Mouse (Mus musculus): ENCODE data around the gene Sppl2b. TPM values are rescaled to one million over a fixed set of nuclear protein-coding genes. Genes with fewer than 3 reads are reported as not detected.

Gene Sppl2b
- polyA plus RNA-seq, 1 experiment from 2014 or later: 89.5 TPM

DNA sequence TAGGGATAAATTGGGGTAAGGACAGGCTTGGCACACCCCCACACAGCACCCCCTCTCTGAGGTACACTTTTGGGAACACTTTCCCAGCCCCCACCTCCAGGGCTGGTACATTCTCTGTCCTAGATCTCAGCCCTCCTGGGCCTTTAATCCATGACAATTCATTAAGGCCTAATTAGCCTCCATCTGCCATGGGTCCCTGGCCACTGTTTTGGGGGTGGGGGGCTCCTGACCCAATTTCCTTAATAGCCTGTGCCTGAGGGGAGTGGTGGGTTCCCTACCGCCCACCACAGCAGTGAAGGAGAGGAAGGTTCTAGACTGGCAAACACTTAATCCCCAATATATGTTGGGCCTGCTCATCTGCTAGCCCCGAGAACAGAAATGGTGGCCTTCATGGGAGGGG lies 13.4 kb upstream of the Sppl2b start:
- peaks cover 32% of the 10 kb centered on the region for H3K27me3 ChIP-seq (replicated peaks)
- no peak overlapping the region for H3K4me2 ChIP-seq
- no peak overlapping the region for H3K27ac ChIP-seq
- H3K9me3 ChIP-seq: no peaks in the 10 kb centered on the region
- no peak overlapping the region for H3K4me3 ChIP-seq
- H3K36me3 ChIP-seq (replicated peaks): no peaks in the 10 kb centered on the region
- peaks cover 11% of the 10 kb centered on the region for H3K4me1 ChIP-seq
- ATAC-seq (replicated peaks): no peak
- no peak overlapping the region for H3K9ac ChIP-seq
- 79% methylated on average over 2 of the region's 2 CpGs for WGBS

DNA sequence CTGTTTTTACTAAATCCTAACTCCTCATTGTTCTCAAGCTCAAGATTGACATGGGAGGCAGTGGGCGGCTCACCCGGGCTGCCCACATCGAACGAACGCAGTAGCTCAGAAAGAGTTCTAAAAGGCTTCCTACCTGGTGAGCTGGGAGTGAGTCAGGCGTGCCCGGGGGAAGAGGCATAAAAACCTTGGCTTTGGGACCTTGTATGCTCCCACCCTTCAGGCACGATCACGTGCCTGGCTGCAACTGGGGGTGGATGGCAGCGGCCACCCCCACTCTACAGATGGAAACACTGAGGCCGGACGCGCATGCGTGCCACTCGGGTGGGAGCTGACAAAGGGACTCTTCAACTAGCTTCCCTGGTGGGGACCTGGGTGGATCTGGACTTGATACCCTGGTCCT lies 12.7 kb upstream of the Sppl2b start:
- ATAC-seq (replicated peaks): no peak
- Histone ChIP-seq H3K27ac (no peak overlapping the region), H3K27me3 (replicated peaks) (peaks cover 29% of the 10 kb centered on the region), H3K36me3 (replicated peaks) (no peaks in the 10 kb centered on the region), H3K9me3 (no peaks in the 10 kb centered on the region), H3K4me1 (peaks cover 11% of the 10 kb centered on the region), H3K9ac (no peak overlapping the region), H3K4me3 (no peak overlapping the region), H3K4me2 (no peak overlapping the region)
- WGBS: 84% methylated on average over 15 of the region's 15 CpGs

DNA sequence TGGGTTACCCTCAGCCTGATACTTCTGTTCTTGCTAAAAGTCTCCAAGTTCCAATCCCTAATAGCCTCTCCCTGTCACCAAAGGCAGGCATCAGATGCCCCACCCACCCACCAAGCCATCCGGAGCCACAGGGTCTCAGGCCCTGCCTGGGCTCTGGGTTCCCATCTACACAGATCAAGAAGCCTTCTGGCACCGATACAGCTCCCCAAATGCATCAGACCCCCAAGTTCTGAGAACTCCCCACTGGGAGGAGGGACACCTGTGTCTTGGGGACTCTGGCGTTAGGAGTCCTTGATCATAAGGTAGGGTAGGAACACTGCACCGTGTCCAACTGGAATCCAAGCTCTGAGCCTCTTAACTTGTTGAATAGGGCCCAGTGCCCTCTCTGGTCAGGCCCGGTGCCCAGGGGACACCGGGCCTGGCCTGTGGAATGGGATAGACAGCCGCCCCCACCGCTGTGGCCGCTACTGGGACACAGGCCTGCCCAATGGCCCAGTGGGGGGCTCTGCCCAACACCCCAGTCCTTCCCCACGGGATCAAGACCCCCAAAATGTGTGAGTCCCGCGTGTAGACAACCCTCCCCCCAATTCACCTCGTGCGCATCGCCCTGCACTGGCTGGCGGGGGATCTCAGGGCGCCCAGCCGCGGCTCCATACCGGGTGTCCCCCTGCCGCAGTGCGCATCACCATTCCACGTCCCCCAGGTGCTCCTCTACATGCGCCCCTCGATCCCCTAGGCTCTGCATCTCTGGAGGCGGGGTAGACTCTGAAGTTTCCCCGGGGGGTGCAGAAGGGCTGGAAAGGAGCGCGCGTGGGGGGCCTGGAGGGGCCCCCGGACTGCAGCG lies 11.8 kb upstream of the Sppl2b start:
- Histone ChIP-seq H3K9me3 (no peaks in the 10 kb centered on the region), H3K36me3 (replicated peaks) (no peaks in the 10 kb centered on the region), H3K27ac (no peak overlapping the region), H3K9ac (peak overlapping the region; percentile 59), H3K4me2 (peak overlapping the region; percentile 66), H3K27me3 (replicated peaks) (peaks cover 29% of the 10 kb centered on the region), H3K4me1 (peaks cover 11% of the 10 kb centered on the region), H3K4me3 (peak overlapping the region; percentile 46)
- ATAC-seq (replicated peaks): peak; percentile 41
- WGBS: 9% methylated on average over 32 of the region's 32 CpGs

DNA sequence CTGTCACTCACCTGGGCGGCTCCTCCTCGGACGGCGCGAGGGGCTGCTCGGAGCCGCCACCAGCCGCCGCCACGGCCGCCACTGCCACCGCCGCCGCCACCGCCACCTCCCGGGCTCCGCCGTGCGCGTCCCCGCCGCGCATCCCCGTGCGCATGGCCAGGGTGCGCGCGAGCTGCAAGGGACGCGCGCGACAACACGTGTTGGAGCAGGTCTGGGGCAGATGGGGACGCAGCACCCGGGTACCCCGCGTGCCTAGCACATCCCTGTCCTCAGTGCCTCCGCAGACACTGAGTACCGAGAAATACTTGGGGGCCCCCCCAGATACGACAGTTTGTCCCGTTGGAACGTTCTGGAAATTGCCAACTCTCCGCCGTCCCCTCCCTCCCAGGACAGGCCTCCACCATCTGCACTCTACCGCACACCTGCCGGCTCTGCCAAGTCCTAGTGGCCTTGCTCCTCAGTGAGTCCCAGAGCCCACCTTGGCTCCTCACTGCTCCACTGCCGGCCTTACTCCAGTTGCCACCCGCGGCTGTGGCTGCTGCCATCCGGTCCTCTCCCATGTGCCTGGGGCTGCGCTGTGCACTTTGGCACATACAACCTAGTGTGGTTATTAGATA lies 11.0 kb upstream of the Sppl2b start, which contains the start of gene Lingo3:
Gene Lingo3, minus strand, starts transcription at position 109 of the 617 bp plus-strand sequence.
- Histone ChIP-seq H3K9me3 (no peaks in the 10 kb centered on the region), H3K27me3 (replicated peaks) (peaks cover 29% of the 10 kb centered on the region), H3K4me3 (peak within 1 kb of the TSS; percentile 46), H3K36me3 (replicated peaks) (no peaks in the 10 kb centered on the region), H3K4me2 (peak within 1 kb of the TSS; percentile 66), H3K4me1 (peaks cover 11% of the 10 kb centered on the region), H3K27ac (no peak within 1 kb of the TSS), H3K9ac (peak within 1 kb of the TSS; percentile 59)
- ATAC-seq (replicated peaks): peak; percentile 64
- WGBS: 6% methylated on average over 34 of the region's 51 CpGs

DNA sequence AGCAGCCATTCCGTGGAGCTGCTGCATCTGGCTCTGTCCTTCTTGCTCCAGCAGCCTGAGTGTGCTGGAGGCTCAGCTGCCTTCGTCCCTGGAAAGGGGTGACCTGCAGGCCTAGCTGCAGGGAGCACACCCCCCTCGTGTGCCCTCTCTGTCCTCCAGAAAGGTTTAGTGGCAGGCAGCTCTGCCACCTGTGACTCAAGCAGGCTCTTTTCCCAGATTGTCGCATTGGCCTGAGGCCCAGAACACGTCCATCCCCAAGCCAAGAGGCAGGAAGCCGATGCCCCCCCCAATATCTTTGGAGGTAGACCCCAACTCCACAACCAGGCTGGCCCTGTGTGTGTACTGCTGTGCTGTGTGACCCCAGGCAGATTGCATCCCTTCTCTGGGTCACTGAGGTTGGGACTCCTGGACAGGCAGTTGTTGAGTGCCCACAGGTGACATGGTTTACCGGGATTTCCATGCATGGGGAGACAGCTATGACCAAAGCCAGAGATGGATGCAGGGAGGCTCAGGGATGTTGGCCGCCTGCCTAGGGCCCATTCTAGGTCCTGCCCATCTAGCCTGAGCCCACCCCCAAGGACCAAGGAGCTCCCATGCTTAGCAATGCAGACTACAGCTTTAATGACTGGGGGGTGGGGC lies 9.9 kb upstream of the Sppl2b start:
- no peak for ATAC-seq (replicated peaks)
- H3K27ac ChIP-seq: no peak overlapping the region
- no peak overlapping the region for H3K4me3 ChIP-seq
- 57% methylated on average over 8 of the region's 8 CpGs for WGBS
- peaks cover 29% of the 10 kb centered on the region for H3K27me3 ChIP-seq (replicated peaks)
- peaks cover 11% of the 10 kb centered on the region for H3K4me1 ChIP-seq
- no peak overlapping the region for H3K9ac ChIP-seq
- no peaks in the 10 kb centered on the region for H3K9me3 ChIP-seq
- no peaks in the 10 kb centered on the region for H3K36me3 ChIP-seq (replicated peaks)
- no peak overlapping the region for H3K4me2 ChIP-seq

DNA sequence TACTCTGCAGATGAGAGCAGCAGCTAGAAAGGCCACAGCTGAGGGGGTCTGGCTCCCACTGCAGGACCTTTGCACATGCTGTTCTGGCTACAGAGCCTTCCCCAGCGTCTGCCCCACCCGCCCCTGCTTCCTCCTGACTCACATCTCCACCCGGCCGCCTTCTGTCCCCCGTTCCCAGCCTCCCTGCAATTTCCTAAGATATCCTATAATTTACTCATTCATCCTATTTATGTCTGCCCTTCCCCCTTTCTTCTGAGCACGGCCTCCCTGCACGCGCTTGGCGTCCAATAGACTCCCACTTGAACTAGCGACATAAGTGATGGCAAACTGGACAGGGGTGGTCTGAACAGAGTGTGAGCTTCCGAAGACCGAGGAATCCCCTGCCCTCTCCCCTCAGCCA lies 9.3 kb upstream of the Sppl2b start:
- Histone ChIP-seq H3K4me2 (no peak overlapping the region), H3K9ac (no peak overlapping the region), H3K4me3 (no peak overlapping the region), H3K36me3 (replicated peaks) (no peaks in the 10 kb centered on the region), H3K9me3 (no peaks in the 10 kb centered on the region), H3K27me3 (replicated peaks) (peaks cover 29% of the 10 kb centered on the region), H3K27ac (no peak overlapping the region), H3K4me1 (peaks cover 11% of the 10 kb centered on the region)
- ATAC-seq (replicated peaks): no peak
- 81% methylated on average over 12 of the region's 12 CpGs for WGBS

DNA sequence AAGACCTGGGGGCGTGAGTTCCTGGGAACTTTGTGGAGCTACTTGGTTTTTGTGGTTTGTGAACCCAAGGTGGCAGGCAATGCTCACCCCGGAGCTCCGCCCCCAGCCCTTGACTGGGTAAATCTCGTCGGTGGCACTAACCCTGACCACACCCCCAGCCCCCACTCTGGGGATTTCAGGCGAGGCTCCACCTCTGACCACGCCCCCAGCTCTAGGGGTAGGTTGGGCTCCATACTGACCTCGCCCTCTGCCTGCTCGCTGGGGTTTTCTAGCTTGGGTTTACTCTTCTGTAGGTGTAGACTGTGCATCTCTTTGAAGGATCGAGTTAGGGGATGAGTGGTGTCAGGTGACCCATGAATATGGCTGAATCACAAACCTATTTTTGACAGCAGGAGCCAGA lies 6.5 kb upstream of the Sppl2b start:
- WGBS: 12% methylated on average over 10 of the region's 10 CpGs
- Histone ChIP-seq H3K27ac (no peak overlapping the region), H3K9ac (no peak overlapping the region), H3K36me3 (replicated peaks) (peaks cover 12% of the 10 kb centered on the region), H3K27me3 (replicated peaks) (peaks cover 17% of the 10 kb centered on the region), H3K9me3 (no peaks in the 10 kb centered on the region), H3K4me2 (no peak overlapping the region), H3K4me1 (peaks cover 10% of the 10 kb centered on the region), H3K4me3 (no peak overlapping the region)
- ATAC-seq (replicated peaks): no peak

DNA sequence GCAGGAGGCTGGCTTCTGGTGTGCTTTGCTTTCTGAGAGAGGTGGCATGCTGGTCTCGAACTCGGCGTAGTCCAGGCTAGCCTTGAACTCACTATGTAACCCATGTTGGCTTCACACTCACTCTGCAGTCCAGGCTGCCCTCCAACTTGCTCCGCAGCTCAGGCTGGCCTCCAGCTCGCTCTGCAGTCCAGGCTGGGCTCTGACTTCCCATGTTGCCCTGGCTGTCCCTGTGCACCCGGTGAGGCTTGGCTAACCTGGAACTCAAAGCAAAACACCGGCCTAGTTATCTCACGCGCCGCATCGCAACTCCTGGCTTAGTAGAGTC lies 636 bp downstream of the Sppl2b start:
- WGBS: 27% methylated on average over 11 of the region's 11 CpGs
- Histone ChIP-seq H3K4me2 (peak overlapping the region; percentile 86), H3K27ac (no peak overlapping the region), H3K4me1 (peaks cover 41% of the 10 kb centered on the region), H3K36me3 (replicated peaks) (peaks cover 12% of the 10 kb centered on the region), H3K4me3 (peak overlapping the region; percentile 82), H3K27me3 (replicated peaks) (no peaks in the 10 kb centered on the region), H3K9me3 (no peaks in the 10 kb centered on the region), H3K9ac (peak overlapping the region; percentile 91)
- ATAC-seq (replicated peaks): peak; percentile 10; the same call in 1 of the 2 replicates

DNA sequence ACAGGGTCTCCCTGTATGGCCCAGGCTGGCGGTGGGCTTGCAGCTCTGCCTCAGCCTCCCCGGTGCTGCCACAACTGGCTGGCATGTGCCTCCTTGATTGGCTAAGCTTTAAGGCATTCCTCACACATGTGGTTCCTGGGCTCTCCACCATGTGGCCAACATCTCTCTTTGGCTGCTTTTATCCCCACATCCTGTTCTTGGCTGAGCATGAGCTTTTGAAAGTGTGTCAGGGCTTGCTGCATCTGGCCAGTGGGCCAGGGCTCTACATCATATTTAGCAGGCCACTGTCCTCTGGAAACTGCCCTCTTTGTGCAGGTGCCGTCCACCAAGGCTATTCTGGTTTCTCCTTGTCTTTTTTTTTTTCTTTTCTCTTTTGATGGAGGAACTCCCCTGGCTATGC lies 1.2 kb downstream of the Sppl2b start:
- H3K4me3 ChIP-seq: peak overlapping the region; percentile 82

DNA sequence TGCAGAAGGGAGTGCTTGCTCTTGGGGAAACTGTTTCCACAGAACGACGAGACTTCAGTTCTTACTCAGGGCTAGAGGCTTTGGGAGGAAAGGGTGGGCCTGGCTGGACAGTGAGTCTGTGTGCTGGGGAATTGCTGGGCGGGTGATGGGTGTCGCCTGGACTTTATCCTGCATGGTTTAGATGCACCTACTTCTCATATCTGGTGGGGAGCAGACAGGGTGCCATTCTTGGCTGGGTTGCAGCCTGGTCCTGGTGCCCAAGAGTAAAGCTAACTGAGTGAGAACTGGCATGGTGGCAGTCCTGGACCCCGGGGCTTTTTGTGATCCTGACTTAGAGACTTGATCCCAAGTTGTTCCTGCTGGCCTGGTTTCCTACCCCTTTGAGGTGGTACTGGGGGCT lies 1.8 kb downstream of the Sppl2b start:
- no peak overlapping the region for H3K27ac ChIP-seq
- 85% methylated on average over 5 of the region's 5 CpGs for WGBS
- ATAC-seq (replicated peaks): no peak
- peaks cover 41% of the 10 kb centered on the region for H3K4me1 ChIP-seq
- H3K4me2 ChIP-seq: peak overlapping the region; percentile 86; the same call in 1 of the 2 replicates
- H3K36me3 ChIP-seq (replicated peaks): peaks cover 7% of the 10 kb centered on the region
- H3K27me3 ChIP-seq (replicated peaks): no peaks in the 10 kb centered on the region
- no peak overlapping the region for H3K9ac ChIP-seq
- H3K9me3 ChIP-seq: no peaks in the 10 kb centered on the region
- 0 out of 2 replicates have a peak overlapping the region, but pooled peaks have one; percentile 2 for H3K4me3 ChIP-seq

More for the DNA sequence above, 1.2 kb downstream of the Sppl2b start:
- no peaks in the 10 kb centered on the region for H3K9me3 ChIP-seq
- ATAC-seq (replicated peaks): no peak
- no peaks in the 10 kb centered on the region for H3K27me3 ChIP-seq (replicated peaks)
- peaks cover 41% of the 10 kb centered on the region for H3K4me1 ChIP-seq
- H3K27ac ChIP-seq: no peak overlapping the region
- H3K4me2 ChIP-seq: peak overlapping the region; percentile 86
- peaks cover 12% of the 10 kb centered on the region for H3K36me3 ChIP-seq (replicated peaks)
- H3K9ac ChIP-seq: peak overlapping the region; percentile 91; the same call in 1 of the 2 replicates
- WGBS: 65% methylated on average over 3 of the region's 3 CpGs

DNA sequence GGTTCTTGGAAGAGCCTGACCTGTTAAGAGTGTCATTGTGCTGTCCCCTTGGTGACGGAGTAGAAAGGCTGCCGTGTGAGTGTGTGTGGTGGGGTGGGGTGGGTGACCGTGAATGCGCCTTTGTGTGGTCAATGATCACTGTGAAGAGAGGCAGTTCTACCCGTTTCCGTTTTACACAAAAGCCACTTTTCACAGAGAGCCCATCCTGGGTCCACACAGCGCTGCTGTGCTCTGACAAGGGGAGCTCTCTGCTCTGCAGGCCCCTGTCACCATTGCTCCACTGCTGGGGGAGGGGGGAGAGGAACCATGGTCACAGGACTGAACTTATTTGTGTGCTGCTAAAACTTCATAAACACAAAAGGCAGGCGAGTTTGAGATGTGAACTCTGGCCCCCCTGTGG lies 2.3 kb downstream of the Sppl2b start:
- ATAC-seq (replicated peaks): no peak
- no peak overlapping the region; the same call in 1 of the 2 replicates for H3K4me2 ChIP-seq
- no peaks in the 10 kb centered on the region for H3K9me3 ChIP-seq
- no peak overlapping the region for H3K9ac ChIP-seq
- no peaks in the 10 kb centered on the region for H3K27me3 ChIP-seq (replicated peaks)
- peaks cover 41% of the 10 kb centered on the region for H3K4me1 ChIP-seq
- no peak overlapping the region for H3K4me3 ChIP-seq
- 42% methylated on average over 8 of the region's 8 CpGs for WGBS
- peaks cover 5% of the 10 kb centered on the region for H3K36me3 ChIP-seq (replicated peaks)
- H3K27ac ChIP-seq: no peak overlapping the region

DNA sequence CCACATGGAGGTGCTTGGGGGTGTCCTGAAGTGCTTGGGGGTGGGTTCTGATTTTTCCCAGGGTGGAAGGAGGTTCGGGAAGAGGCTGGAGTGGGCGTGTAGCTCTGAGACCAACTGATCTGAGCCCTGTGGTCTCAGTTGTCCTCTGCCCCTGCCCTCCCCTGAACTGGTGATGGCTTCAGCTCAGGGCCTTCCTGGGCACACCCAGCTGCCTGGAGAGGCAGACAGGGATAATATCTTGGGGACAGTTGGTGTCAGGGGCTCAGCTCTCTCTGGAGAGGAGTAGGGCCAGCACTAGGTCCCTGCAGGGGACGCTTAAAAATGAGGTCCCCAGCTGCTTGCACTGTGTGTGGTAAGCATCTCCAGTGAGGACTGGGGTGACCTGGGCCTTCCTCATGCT lies 2.8 kb downstream of the Sppl2b start:
- 59% methylated on average over 3 of the region's 3 CpGs for WGBS
- no peak for ATAC-seq (replicated peaks)
- peaks cover 7% of the 10 kb centered on the region; the same call in 1 of the 2 replicates for H3K36me3 ChIP-seq (replicated peaks)
- H3K27me3 ChIP-seq (replicated peaks): no peaks in the 10 kb centered on the region
- H3K4me3 ChIP-seq: no peak overlapping the region
- H3K27ac ChIP-seq: no peak overlapping the region
- no peak overlapping the region; the same call in 1 of the 2 replicates for H3K4me2 ChIP-seq
- peaks cover 41% of the 10 kb centered on the region for H3K4me1 ChIP-seq
- H3K9me3 ChIP-seq: no peaks in the 10 kb centered on the region
- H3K9ac ChIP-seq: no peak overlapping the region
